Mouse (Mus musculus) hindbrain, embryonic 14.5 days (tissue): ENCODE measurements around the gene Wdr5. TPM values are rescaled to one million over a fixed set of nuclear protein-coding genes. Genes with fewer than 3 reads are reported as not detected.
"Not testable (repeated sequence)": the region's sequence is repeated elsewhere in the genome, so short reads cannot be mapped to it uniquely, and the experiment has no call there.

Experiments
- ATAC-seq: fragments of 200-750 bp; cut with Nextera tagmentation; 2 replicates; pipeline ENCODE4 v1.8.0; 2017; ENCODE audit warnings: moderate number of reproducible peaks, mild to moderate bottlenecking, moderate TSS enrichment, moderate library complexity; ENCODE audit not compliant: low FRiP score
- DNase-seq: peaks from one replicate; pipeline ENCODE4 v3.0.0-alpha.2; 2015; ENCODE audit warnings: low spot score
- H3K27ac ChIP-seq: fragments of 300-500 bp; sonication (generic); 2 replicates; pipeline ENCODE4 v1.5.1; 2014; ENCODE audit warnings: mild to moderate bottlenecking, moderate library complexity
- H3K27me3 ChIP-seq: fragments of 300-500 bp; sonication (generic); 2 replicates; pipeline ENCODE4 v1.6.1; 2014; ENCODE audit warnings: mild to moderate bottlenecking, low read length, mixed read lengths; ENCODE audit not compliant: control insufficient read depth, insufficient read depth
- H3K36me3 ChIP-seq: fragments of 300-500 bp; sonication (generic); replicated peaks from 2 replicates; pipeline ENCODE4 v1.6.1; 2014; ENCODE audit not compliant: control insufficient read depth, insufficient read depth
- H3K4me1 ChIP-seq: fragments of 300-500 bp; sonication (generic); replicated peaks from 2 replicates; pipeline ENCODE4 v1.6.1; 2014; ENCODE audit warnings: antibody characterized with exemption, low read length, mixed read lengths; ENCODE audit not compliant: control insufficient read depth, insufficient read depth
- H3K4me2 ChIP-seq: fragments of 300-500 bp; sonication (generic); replicated peaks from 2 replicates; pipeline ENCODE4 v1.6.1; 2014; ENCODE audit warnings: mild to moderate bottlenecking, moderate library complexity
- H3K4me3 ChIP-seq: fragments of 300-500 bp; sonication (generic); replicated peaks from 2 replicates; pipeline ENCODE4 v1.5.1; 2014; ENCODE audit warnings: mild to moderate bottlenecking, low read length
- H3K9ac ChIP-seq: fragments of 300-500 bp; sonication (generic); 2 replicates; pipeline ENCODE4 v1.6.1; 2014
- H3K9me3 ChIP-seq: fragments of 300-500 bp; sonication (generic); 2 replicates; pipeline ENCODE4 v1.6.1; 2016; ENCODE audit warnings: low read length; ENCODE audit not compliant: control insufficient read depth
- WGBS: fragments of 180-500 bp; shearing (Covaris S2); extraction: QIAGEN DNeasy Blood & Tissue Kit; methylation state at CpG from one replicate; pipeline ENCODE4 v1.1.7; 2014; 5-methylcytosine and 5-hydroxymethylcytosine counted together
- polyA plus RNA-seq: library from polyadenylated mRNA; unstranded; fragments of >200 nt; fragmentation: Nextera tagmentation; extraction: Ambion mirVana; gene quantifications from 2 replicates; pipeline ENCODE4 v1.2.1, GENCODE M21; 2014

Wdr5 gene
- polyA plus RNA-seq, 1 experiment from 2014 or later: 39.1 TPM

DNA sequence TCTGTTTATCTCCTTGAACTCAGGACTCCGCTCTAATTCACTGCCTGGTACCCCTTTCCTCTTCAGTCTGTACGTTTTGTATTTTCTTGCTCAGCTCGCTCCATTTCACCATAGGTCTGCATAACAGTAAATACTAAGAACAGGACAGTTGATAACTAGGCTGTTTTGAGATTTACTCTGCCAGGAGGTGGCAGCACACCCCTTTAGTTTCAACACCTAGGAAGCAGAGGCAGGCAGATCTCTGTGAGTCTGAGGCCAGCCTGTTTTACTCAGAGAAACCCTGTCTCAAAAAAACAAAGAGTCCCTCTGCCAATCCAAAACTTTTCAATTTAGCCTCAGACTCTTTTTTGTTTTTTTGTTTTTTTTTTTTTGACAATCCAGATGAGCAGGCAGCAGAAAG lies 21.0 kb upstream of the Wdr5 start:
- Histone ChIP-seq H3K4me3 (no peak overlapping the region), H3K9ac (no peak overlapping the region), H3K4me2 (no peak overlapping the region), H3K27ac (no peak overlapping the region), H3K36me3 (no peaks in the 10 kb centered on the region), H3K9me3 (no peaks in the 10 kb centered on the region), H3K27me3 (no peaks in the 10 kb centered on the region), H3K4me1 (0 out of 2 replicates have a peak, but pooled peaks cover 4% of the 10 kb centered on the region)
- WGBS: 92% methylated on average over 3 of the region's 3 CpGs
- ATAC-seq (no peak), DNase-seq (no peak)

GRCm38 (mm10) chr2:27496391-27497028 lies 18.4 kb upstream of the Wdr5 start:
- WGBS: 28% methylated on average over 23 of the region's 23 CpGs
- H3K4me2 ChIP-seq: peak overlapping the region; percentile 54
- no peaks in the 10 kb centered on the region for H3K27me3 ChIP-seq
- H3K4me1 ChIP-seq: 0 out of 2 replicates have a peak, but pooled peaks cover 4% of the 10 kb centered on the region
- H3K36me3 ChIP-seq: no peaks in the 10 kb centered on the region
- H3K27ac ChIP-seq: 0 out of 2 replicates have a peak overlapping the region, but pooled peaks have one; percentile 20
- peak overlapping the region; percentile 19 for H3K4me3 ChIP-seq
- no peaks in the 10 kb centered on the region for H3K9me3 ChIP-seq
- ATAC-seq (no peak), DNase-seq (peak; percentile 34)
- H3K9ac ChIP-seq: peak overlapping the region; percentile 24; the same call in 1 of the 2 replicates

DNA sequence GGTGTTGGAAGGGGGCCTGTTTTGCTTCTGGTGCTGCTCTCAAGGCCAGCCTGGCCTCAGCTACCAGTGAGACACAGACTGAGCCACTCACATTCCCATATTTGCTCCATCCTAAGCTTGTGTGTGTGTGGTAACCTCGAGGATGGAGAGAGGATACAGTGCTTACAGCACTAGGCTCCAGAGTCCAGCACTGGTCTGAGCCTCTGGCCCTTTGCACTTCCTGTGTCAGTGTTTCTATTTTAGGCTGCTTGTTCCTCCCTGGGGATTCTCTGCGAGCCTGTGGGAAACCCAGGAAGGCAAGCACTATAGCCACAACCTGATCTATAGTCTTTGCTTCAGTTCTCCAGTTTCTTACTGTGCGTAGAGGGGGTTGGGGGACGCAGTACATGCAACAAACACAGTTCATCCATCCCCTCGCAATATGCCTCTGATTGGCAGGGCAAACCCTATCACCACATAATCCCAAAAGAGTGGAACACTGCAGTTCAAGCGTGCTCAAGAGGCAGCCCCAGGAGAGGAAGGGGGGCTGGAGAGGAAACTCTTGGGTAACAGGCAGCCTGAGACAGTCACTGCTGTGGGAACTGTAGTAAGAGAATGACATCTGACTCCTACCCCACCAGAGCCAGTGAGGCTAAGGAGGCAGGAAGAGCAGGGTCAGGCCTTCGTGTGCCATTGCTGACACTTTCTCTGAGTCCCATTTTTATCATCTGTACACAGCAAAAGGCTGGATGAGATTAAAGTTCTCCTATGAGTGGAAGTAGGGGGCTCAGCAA lies 10.7 kb upstream of the Wdr5 start:
- Histone ChIP-seq H3K4me2 (no peak overlapping the region), H3K36me3 (no peaks in the 10 kb centered on the region), H3K27ac (no peak overlapping the region), H3K9ac (no peak overlapping the region), H3K4me1 (no peaks in the 10 kb centered on the region), H3K27me3 (no peaks in the 10 kb centered on the region), H3K4me3 (no peak overlapping the region), H3K9me3 (no peaks in the 10 kb centered on the region)
- 73% methylated on average over 7 of the region's 7 CpGs for WGBS
- DNase-seq: no peak
- ATAC-seq: no peak

- Histone ChIP-seq H3K9me3 (no peaks in the 10 kb centered on the region), H3K9ac (no peak overlapping the region), H3K27ac (no peak overlapping the region), H3K27me3 (no peaks in the 10 kb centered on the region), H3K4me1 (no peaks in the 10 kb centered on the region), H3K4me3 (no peak overlapping the region), H3K36me3 (no peaks in the 10 kb centered on the region), H3K4me2 (no peak overlapping the region)
- ATAC-seq (no peak), DNase-seq (no peak)
- WGBS: 13% methylated on average over 6 of the region's 6 CpGs
These were observed 9.4 kb upstream of the Wdr5 start for GRCm38 (mm10) chr2:27505539-27505938.

- not testable (repeated sequence) for H3K4me1 ChIP-seq, H3K4me3 ChIP-seq, H3K9me3 ChIP-seq, H3K27ac ChIP-seq, H3K9ac ChIP-seq, H3K36me3 ChIP-seq, H3K27me3 ChIP-seq, H3K4me2 ChIP-seq, ATAC-seq, DNase-seq
- 90% methylated on average over 4 of the region's 4 CpGs for WGBS
These were observed 8.3 kb upstream of the Wdr5 start for GRCm38 (mm10) chr2:27506658-27507057.

- no peaks in the 10 kb centered on the region for H3K36me3 ChIP-seq
- H3K27me3 ChIP-seq: no peaks in the 10 kb centered on the region
- no peak for ATAC-seq
These were observed 7.4 kb upstream of the Wdr5 start, which contains the start of gene Brd3 for GRCm38 (mm10) chr2:27507562-27507961. Gene Brd3, minus strand, starts transcription at chr2:27507662.

DNA sequence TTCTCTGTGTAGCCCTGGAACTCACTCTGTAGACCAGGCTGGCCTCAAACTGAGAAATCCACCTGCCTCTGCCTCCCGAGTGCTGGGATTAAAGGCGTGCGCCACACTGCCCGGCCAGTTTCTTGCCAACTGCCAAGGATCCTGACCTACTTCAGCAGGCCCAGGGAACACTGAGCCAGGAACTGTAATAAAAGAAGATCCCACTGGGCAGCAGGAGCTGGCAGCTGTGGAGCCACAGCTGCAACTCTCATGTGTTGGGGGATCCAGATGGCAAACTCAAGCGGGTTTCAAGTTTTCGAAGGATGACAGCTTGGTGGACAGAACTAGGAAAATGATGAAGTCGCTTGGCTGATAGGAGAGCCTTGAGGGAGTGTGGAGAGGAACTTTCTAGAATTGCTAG lies 4.3 kb upstream of the Wdr5 start:
- Histone ChIP-seq H3K4me1 (peaks cover 10% of the 10 kb centered on the region), H3K9me3 (no peaks in the 10 kb centered on the region), H3K4me2 (no peak overlapping the region), H3K4me3 (no peak overlapping the region), H3K27ac (no peak overlapping the region), H3K9ac (no peak overlapping the region), H3K27me3 (no peaks in the 10 kb centered on the region), H3K36me3 (no peaks in the 10 kb centered on the region)
- 88% methylated on average over 7 of the region's 7 CpGs for WGBS
- no peak for ATAC-seq
- DNase-seq: no peak

More at GRCm38 (mm10) chr2:27507562-27507961, 7.4 kb upstream of the Wdr5 start, which contains the start of gene Brd3:
- Histone ChIP-seq H3K4me3 (no peak within 1 kb of the TSS), H3K9ac (no peak within 1 kb of the TSS), H3K4me1 (no peaks in the 10 kb centered on the region), H3K27ac (no peak within 1 kb of the TSS), H3K4me2 (no peak within 1 kb of the TSS), H3K9me3 (no peaks in the 10 kb centered on the region)
- DNase-seq: no peak
- 63% methylated on average over 4 of the region's 4 CpGs for WGBS

GRCm38 (mm10) chr2:27512909-27513308 lies 2.0 kb upstream of the Wdr5 start:
- H3K4me2 ChIP-seq: no peak overlapping the region
- no peaks in the 10 kb centered on the region for H3K9me3 ChIP-seq
- H3K27ac ChIP-seq: no peak overlapping the region
- no peaks in the 10 kb centered on the region for H3K27me3 ChIP-seq
- no peak for ATAC-seq
- H3K4me1 ChIP-seq: peaks cover 25% of the 10 kb centered on the region
- no peak for DNase-seq
- H3K4me3 ChIP-seq: no peak overlapping the region
- no peaks in the 10 kb centered on the region for H3K36me3 ChIP-seq
- WGBS: 92% methylated on average over 3 of the region's 3 CpGs
- no peak overlapping the region for H3K9ac ChIP-seq

- ATAC-seq (no peak), DNase-seq (no peak)
- Histone ChIP-seq H3K9me3 (no peaks in the 10 kb centered on the region), H3K27me3 (no peaks in the 10 kb centered on the region), H3K4me2 (peak overlapping the region; percentile 84), H3K9ac (peak overlapping the region; percentile 94), H3K4me1 (peaks cover 25% of the 10 kb centered on the region), H3K27ac (peak overlapping the region; percentile 80; the same call in 1 of the 2 replicates), H3K4me3 (peak overlapping the region; percentile 98), H3K36me3 (0 out of 2 replicates have a peak, but pooled peaks cover 2% of the 10 kb centered on the region)
- 69% methylated on average over 5 of the region's 5 CpGs for WGBS
These were observed 1.1 kb upstream of the Wdr5 start for GRCm38 (mm10) chr2:27513861-27514260.
